In genomic region chr14:58321875-58322274, GRCm38 (mm10) we compare ENCODE assay signal across 15 mouse cellular contexts.
A peak's percentile ranks its signal among the peaks of the same experiment; 100 is the strongest.
DNase-seq lines count a peak whose midpoint lies in the region; ATAC-seq lines count a peak whose summit lies in the region.
"Had no signal": no experiment of that assay in that cellular context is flagged by ENCODE, and none has a peak within 500 bp of the region (broad histone marks: within the 10 kb centered on the region; RNA-seq: fewer than 3 reads in every experiment).

No protein-coding gene starts in this region.

- DNase-seq in gastrocnemius, adult 18-20 months (ENCODE audit: low spot score): peak; percentile 2
- no peak for DNase-seq in gastrocnemius, postnatal 14 days
- peak; percentile 17 for DNase-seq in heart, postnatal 4 days
- no peak for DNase-seq in heart, postnatal 25 days (ENCODE audit: low spot score)
- no peak for DNase-seq in limb, embryonic 10.5 days (ENCODE audit: low spot score)
- no peak for DNase-seq in midbrain, embryonic 14.5 days
- DNase-seq in urinary bladder, adult 2 months (ENCODE audit: low spot score): no peak
- DNase-seq: cerebellum, adult 11-12 months; forebrain, postnatal 0 days had no signal

- H3K4me2 ChIP-seq in limb, embryonic 13.5 days (replicated peaks): no peak overlapping the region
- H3K4me2 ChIP-seq in midbrain, embryonic 14.5 days (ENCODE audit: low read length): no peak overlapping the region
- H3K4me2 ChIP-seq: embryonic facial prominence, embryonic 13.5 days; forebrain, embryonic 13.5 days; heart, embryonic 15.5 days; hindbrain, embryonic 14.5 days; intestine, embryonic 15.5 days had no signal

- H3K9me3 ChIP-seq in limb, embryonic 13.5 days: no peaks in the 10 kb centered on the region
- H3K9me3 ChIP-seq in limb, embryonic 10.5 days (replicated peaks): no peaks in the 10 kb centered on the region
- no peaks in the 10 kb centered on the region for H3K9me3 ChIP-seq in midbrain, embryonic 14.5 days (ENCODE audit: control insufficient read depth, low read length)
- H3K9me3 ChIP-seq: embryonic facial prominence, embryonic 13.5 days; forebrain, embryonic 13.5 days; heart, embryonic 15.5 days; intestine, embryonic 15.5 days had no signal

- no peaks in the 10 kb centered on the region for H3K27me3 ChIP-seq in limb, embryonic 13.5 days
- H3K27me3 ChIP-seq in limb, embryonic 10.5 days (ENCODE audit: low read depth, poor library complexity, severe bottlenecking): no peaks in the 10 kb centered on the region
- no peaks in the 10 kb centered on the region for H3K27me3 ChIP-seq in midbrain, embryonic 14.5 days (ENCODE audit: control insufficient read depth, insufficient read depth, low read length)
- H3K27me3 ChIP-seq: embryonic facial prominence, embryonic 13.5 days; forebrain, embryonic 13.5 days; heart, embryonic 15.5 days; intestine, embryonic 15.5 days had no signal

- H3K27ac ChIP-seq in limb, embryonic 13.5 days: no peak overlapping the region
- H3K27ac ChIP-seq in limb, embryonic 10.5 days: no peak overlapping the region
- H3K27ac ChIP-seq in midbrain, embryonic 14.5 days (replicated peaks; ENCODE audit: low read depth, low read length): no peak overlapping the region
- H3K27ac ChIP-seq: embryonic facial prominence, embryonic 13.5 days; forebrain, embryonic 13.5 days; heart, embryonic 15.5 days; hindbrain, embryonic 14.5 days; intestine, embryonic 15.5 days had no signal

- WGBS in limb, embryonic 13.5 days: 67% methylated on average over 10 of the region's 10 CpGs
- WGBS in limb, embryonic 10.5 days: 87% methylated on average over 10 of the region's 10 CpGs
- WGBS in midbrain, embryonic 14.5 days: 74% methylated on average over 10 of the region's 10 CpGs

- intact Hi-C loops in gastrocnemius, postnatal 14 days (cut with DNase I; ENCODE audit: low total_unique reads): no loop called here
- intact Hi-C loops in heart, postnatal 25 days (cut with DNase I): no loop called here

- no peak overlapping the region for H3K4me3 ChIP-seq in limb, embryonic 13.5 days
- no peak overlapping the region for H3K4me3 ChIP-seq in limb, embryonic 10.5 days
- no peak overlapping the region for H3K4me3 ChIP-seq in midbrain, embryonic 14.5 days (replicated peaks; ENCODE audit: low read depth, low read length)
- H3K4me3 ChIP-seq: embryonic facial prominence, embryonic 13.5 days; forebrain, embryonic 13.5 days; heart, embryonic 15.5 days; intestine, embryonic 15.5 days had no signal

- H3K4me1 ChIP-seq in limb, embryonic 13.5 days: peaks cover 14% of the 10 kb centered on the region
- peaks cover 13% of the 10 kb centered on the region; the same call in 1 of the 2 replicates for H3K4me1 ChIP-seq in limb, embryonic 10.5 days
- no peaks in the 10 kb centered on the region for H3K4me1 ChIP-seq in midbrain, embryonic 14.5 days (ENCODE audit: control insufficient read depth, insufficient read depth, low read length)
- H3K4me1 ChIP-seq: intestine, embryonic 15.5 days had no signal

- H3K9ac ChIP-seq in limb, embryonic 13.5 days: no peak overlapping the region
- no peak overlapping the region for H3K9ac ChIP-seq in midbrain, embryonic 14.5 days (replicated peaks; ENCODE audit: low read length)
- H3K9ac ChIP-seq: embryonic facial prominence, embryonic 13.5 days; forebrain, embryonic 13.5 days; forebrain, postnatal 0 days; heart, embryonic 15.5 days; hindbrain, embryonic 14.5 days; intestine, embryonic 15.5 days had no signal

- no peaks in the 10 kb centered on the region for H3K36me3 ChIP-seq in limb, embryonic 13.5 days
- H3K36me3 ChIP-seq in limb, embryonic 10.5 days: no peaks in the 10 kb centered on the region
- no peaks in the 10 kb centered on the region for H3K36me3 ChIP-seq in midbrain, embryonic 14.5 days (ENCODE audit: control insufficient read depth, insufficient read depth, low read length)
- H3K36me3 ChIP-seq: embryonic facial prominence, embryonic 13.5 days; heart, embryonic 15.5 days; intestine, embryonic 15.5 days had no signal

- ATAC-seq in limb, embryonic 13.5 days (ENCODE audit: low FRiP score, low read depth): 0 out of 2 replicates have a peak, but pooled peaks have one; percentile 44
- no peak for ATAC-seq in midbrain, embryonic 14.5 days (ENCODE audit: low FRiP score, low TSS enrichment)
- ATAC-seq: forebrain, embryonic 13.5 days; forebrain, postnatal 0 days had no signal

Comparison
In these comparisons a context has a peak if more than half of its experiments do, and no peak if none do; other contexts are left out.
1. DNase-seq: peak in gastrocnemius, adult 18-20 months (single experiment) and heart, postnatal 4 days (single experiment); none in gastrocnemius, postnatal 14 days (single experiment), heart, postnatal 25 days (single experiment), limb, embryonic 10.5 days (single experiment), midbrain, embryonic 14.5 days (single experiment) and urinary bladder, adult 2 months (single experiment).